Mouse (Mus musculus) bone marrow macrophage, adult 2 months (primary cell): Measurements from ENCODE around the gene Dnhd1. TPM values are rescaled to one million over a fixed set of nuclear protein-coding genes. Genes with fewer than 3 reads are reported as not detected.

ENCODE experiments used
- H3K27ac ChIP-seq: 2 replicates; pipeline ENCODE4 v1.5.1; 2012; ENCODE audit warnings: low read depth, low read length; ENCODE audit not compliant: insufficient read depth
- H3K4me1 ChIP-seq: 2 replicates; pipeline ENCODE4 v1.6.1; 2012; ENCODE audit warnings: low read length; ENCODE audit not compliant: control insufficient read depth, insufficient read depth
- H3K4me3 ChIP-seq: 2 replicates; pipeline ENCODE4 v1.5.1; 2012; ENCODE audit warnings: mild to moderate bottlenecking, low read length, moderate library complexity; ENCODE audit not compliant: insufficient read depth
- CTCF ChIP-seq: IDR thresholded peaks from 2 replicates; pipeline ENCODE4 v1.5.1; 2012; ENCODE audit warnings: low read depth, mild to moderate bottlenecking, low read length, moderate library complexity
- POLR2A ChIP-seq: IDR thresholded peaks from 2 replicates; pipeline ENCODE4 v1.6.1; 2012; ENCODE audit warnings: mild to moderate bottlenecking, low read depth, low read length, borderline replicate concordance
- polyA plus RNA-seq: library from polyadenylated mRNA; stranded (reverse); fragments of >200 nt; gene quantifications from 2 replicates; pipeline ENCODE4 v1.2.4, GENCODE M21; 2012; ENCODE audit not compliant: missing spikeins, insufficient read depth, insufficient read length

Gene Dnhd1
- polyA plus RNA-seq: 3.7 and 5.8 TPM in 2 replicates

- Histone ChIP-seq H3K4me3 (peak within 1 kb of the TSS; percentile 39), H3K27ac (no peak within 1 kb of the TSS), H3K4me1 (peaks cover 3% of the 10 kb centered on the region)
- peak; percentile 30; the same call in 1 of the 2 replicates for TF ChIP-seq CTCF
- no peak for TF ChIP-seq POLR2A
These were observed at the start of gene Dnhd1 for GRCm38 (mm10) chr7:105650639-105651435. TSS of gene Dnhd1 (plus strand) at chr7:105650827.

- Histone ChIP-seq H3K4me3 (no peak overlapping the region), H3K4me1 (peaks cover 5% of the 10 kb centered on the region; the same call in 1 of the 2 replicates), H3K27ac (no peak overlapping the region)
- TF ChIP-seq POLR2A (no peak), CTCF (peak; percentile 73)
These were observed 47.6 kb upstream of the Dnhd1 start for GRCm38 (mm10) chr7:105602860-105603623.

GRCm38 (mm10) chr7:105608467-105608866 is 42.2 kb upstream of the Dnhd1 start:
- Histone ChIP-seq H3K27ac (no peak overlapping the region), H3K4me3 (no peak overlapping the region), H3K4me1 (peaks cover 17% of the 10 kb centered on the region)
- TF ChIP-seq POLR2A: no peak
- TF ChIP-seq CTCF: no peak

GRCm38 (mm10) chr7:105611767-105612166 is 38.9 kb upstream of the Dnhd1 start:
- Histone ChIP-seq H3K27ac (no peak overlapping the region), H3K4me1 (peaks cover 17% of the 10 kb centered on the region), H3K4me3 (no peak overlapping the region)
- TF ChIP-seq POLR2A (no peak), CTCF (no peak)

- no peak for TF ChIP-seq POLR2A
- no peak for TF ChIP-seq CTCF
- no peak overlapping the region for H3K4me3 ChIP-seq
- H3K27ac ChIP-seq: no peak overlapping the region
- peaks cover 3% of the 10 kb centered on the region for H3K4me1 ChIP-seq
These were observed 36.2 kb upstream of the Dnhd1 start for GRCm38 (mm10) chr7:105614400-105614799.

- Histone ChIP-seq H3K4me3 (no peak overlapping the region), H3K27ac (no peak overlapping the region), H3K4me1 (no peaks in the 10 kb centered on the region)
- TF ChIP-seq CTCF: no peak
- no peak for TF ChIP-seq POLR2A
These were observed 34.9 kb upstream of the Dnhd1 start for GRCm38 (mm10) chr7:105615720-105616119.

GRCm38 (mm10) chr7:105616561-105616960 is 34.1 kb upstream of the Dnhd1 start:
- Histone ChIP-seq H3K4me3 (no peak overlapping the region), H3K27ac (no peak overlapping the region), H3K4me1 (no peaks in the 10 kb centered on the region)
- no peak for TF ChIP-seq CTCF
- no peak for TF ChIP-seq POLR2A

GRCm38 (mm10) chr7:105617810-105618209 is 32.8 kb upstream of the Dnhd1 start:
- Histone ChIP-seq H3K4me3 (no peak overlapping the region), H3K27ac (no peak overlapping the region), H3K4me1 (0 out of 2 replicates have a peak, but pooled peaks cover 4% of the 10 kb centered on the region)
- TF ChIP-seq POLR2A (no peak), CTCF (no peak)

GRCm38 (mm10) chr7:105619701-105620100 is 30.9 kb upstream of the Dnhd1 start:
- Histone ChIP-seq H3K4me1 (0 out of 2 replicates have a peak, but pooled peaks cover 4% of the 10 kb centered on the region), H3K27ac (no peak overlapping the region), H3K4me3 (no peak overlapping the region)
- TF ChIP-seq CTCF (no peak), POLR2A (no peak)

- H3K4me1 ChIP-seq: 0 out of 2 replicates have a peak, but pooled peaks cover 4% of the 10 kb centered on the region
- H3K27ac ChIP-seq: no peak overlapping the region
- H3K4me3 ChIP-seq: no peak overlapping the region
- no peak for TF ChIP-seq POLR2A
- TF ChIP-seq CTCF: no peak
These were observed 29.6 kb upstream of the Dnhd1 start for GRCm38 (mm10) chr7:105621053-105621452.
